Mouse (Mus musculus) liver, embryonic 11.5 days (tissue): ENCODE data around the gene Gpatch2. TPM values are rescaled to one million over a fixed set of nuclear protein-coding genes. Genes with fewer than 3 reads are reported as not detected.

Experiments
- ATAC-seq: fragments of 200-750 bp; cut with Nextera tagmentation; replicated peaks from 2 replicates; pipeline ENCODE4 v1.8.0; 2017; ENCODE audit warnings: moderate number of reproducible peaks, mild to moderate bottlenecking, moderate TSS enrichment, moderate library complexity; ENCODE audit not compliant: low FRiP score
- DNase-seq: peaks from one replicate; pipeline ENCODE4 v3.0.0-alpha.2; 2017; ENCODE audit warnings: low spot score
- H3K27ac ChIP-seq: fragments of 300-500 bp; sonication (generic); 2 replicates; pipeline ENCODE4 v1.5.1; 2014; ENCODE audit warnings: mild to moderate bottlenecking, low read depth, low read length, control low read depth
- H3K27me3 ChIP-seq: fragments of 300-500 bp; sonication (generic); replicated peaks from 2 replicates; pipeline ENCODE4 v1.6.1; 2014; ENCODE audit warnings: low read length, mixed read lengths; ENCODE audit not compliant: control insufficient read depth, insufficient read depth
- H3K36me3 ChIP-seq: fragments of 300-500 bp; sonication (generic); 2 replicates; pipeline ENCODE4 v1.6.1; 2014; ENCODE audit warnings: mild to moderate bottlenecking, low read length, moderate library complexity, mixed read lengths; ENCODE audit not compliant: control insufficient read depth, insufficient read depth
- H3K4me1 ChIP-seq: fragments of 300-500 bp; sonication (generic); replicated peaks from 2 replicates; pipeline ENCODE4 v1.6.1; 2014; ENCODE audit warnings: low read length, mixed read lengths; ENCODE audit not compliant: control insufficient read depth, insufficient read depth
- H3K4me2 ChIP-seq: fragments of 300-500 bp; sonication (generic); 2 replicates; pipeline ENCODE4 v1.6.1; 2014; ENCODE audit warnings: mild to moderate bottlenecking, control low read depth, moderate library complexity
- H3K4me3 ChIP-seq: fragments of 300-500 bp; sonication (generic); 2 replicates; pipeline ENCODE4 v1.5.1; 2014; ENCODE audit warnings: low read depth, low read length, control low read depth
- H3K9ac ChIP-seq: fragments of 300-500 bp; sonication (generic); 2 replicates; pipeline ENCODE4 v1.6.1; 2014; ENCODE audit warnings: low read depth, low read length, control low read depth
- H3K9me3 ChIP-seq: fragments of 300-500 bp; sonication (generic); 2 replicates; pipeline ENCODE4 v1.6.1; 2016; ENCODE audit warnings: low read length, inconsistent platforms, mixed read lengths; ENCODE audit not compliant: control insufficient read depth
- WGBS: fragments of 180-500 bp; shearing (Covaris S2); extraction: QIAGEN DNeasy Blood & Tissue Kit; methylation state at CpG from one replicate; pipeline ENCODE4 v1.1.7; 2014; 5-methylcytosine and 5-hydroxymethylcytosine counted together
- polyA plus RNA-seq: library from polyadenylated mRNA; unstranded; fragments of >200 nt; fragmentation: Nextera tagmentation; extraction: Ambion mirVana; gene quantifications from 2 replicates; pipeline ENCODE4 v1.2.1, GENCODE M21; 2014

Gpatch2 gene
- polyA plus RNA-seq, 1 experiment from 2014 or later: 15.2 TPM

DNA sequence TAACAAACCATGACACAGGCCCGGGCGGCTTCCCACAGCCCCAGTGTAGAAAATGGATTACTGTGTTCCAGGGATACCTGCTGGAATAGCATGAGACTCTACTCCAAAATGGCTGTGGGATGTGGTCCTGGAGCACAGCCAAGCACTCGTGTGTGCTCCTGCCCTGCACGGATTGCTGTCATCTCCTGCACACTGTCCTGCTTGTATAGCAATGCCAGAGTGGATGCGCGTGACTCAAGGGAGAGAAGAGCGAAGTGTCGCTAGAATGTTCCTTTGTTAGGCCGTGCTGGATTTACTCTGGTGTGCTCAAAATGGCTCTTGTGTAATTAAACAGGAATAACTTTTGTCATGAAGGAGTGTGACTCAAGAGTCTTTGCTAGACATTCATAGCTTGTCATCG lies 87.9 kb downstream of the Gpatch2 start:
- ATAC-seq: no peak
- Histone ChIP-seq H3K4me2 (no peak overlapping the region), H3K9me3 (no peaks in the 10 kb centered on the region), H3K4me3 (no peak overlapping the region), H3K36me3 (no peaks in the 10 kb centered on the region), H3K27me3 (no peaks in the 10 kb centered on the region), H3K27ac (no peak overlapping the region), H3K9ac (no peak overlapping the region), H3K4me1 (no peaks in the 10 kb centered on the region)
- 92% methylated on average over 10 of the region's 10 CpGs for whole genome bisulfite sequencing
- no peak for DNase-seq

DNA sequence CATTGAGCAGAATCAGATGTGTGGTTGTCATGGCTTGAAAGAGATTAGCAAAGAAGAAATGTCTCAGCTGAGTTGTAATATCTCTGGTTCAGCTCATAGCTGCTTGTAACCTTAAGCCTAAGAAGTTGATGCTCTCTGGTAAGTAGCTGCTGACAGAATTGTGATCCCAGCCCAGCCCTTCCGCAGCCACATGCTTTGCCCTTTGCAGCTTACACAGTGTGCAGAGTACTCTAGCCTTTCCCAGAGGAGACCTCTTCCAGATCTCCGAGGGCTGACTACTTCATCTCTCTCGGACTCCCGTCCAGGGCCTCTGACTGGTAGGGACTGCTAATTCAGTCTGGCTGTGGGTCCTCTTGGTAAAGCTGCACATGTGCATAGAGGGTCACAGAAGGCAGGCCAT lies 92.0 kb downstream of the Gpatch2 start:
- H3K27ac ChIP-seq: no peak overlapping the region
- no peak for ATAC-seq

DNA sequence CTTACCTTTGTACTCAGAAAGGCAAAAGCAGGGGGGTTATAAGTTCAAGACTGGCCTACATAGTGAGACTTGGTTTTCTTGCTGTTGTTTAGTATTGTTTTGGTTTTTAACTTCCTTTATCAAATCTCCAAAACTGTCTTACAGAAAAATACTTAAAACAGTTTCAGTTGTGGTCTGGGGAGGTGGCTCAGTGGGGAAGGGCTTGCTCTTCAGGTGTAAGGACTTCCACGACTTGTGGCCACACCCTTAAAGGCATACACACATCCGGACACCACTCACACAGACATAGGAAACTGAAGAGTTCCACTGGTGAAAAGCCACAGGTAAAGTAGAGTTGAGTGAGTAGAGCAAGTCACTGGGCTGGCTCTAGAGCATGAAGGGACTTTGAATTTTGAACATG lies 93.2 kb downstream of the Gpatch2 start:
- Histone ChIP-seq H3K9ac (no peak overlapping the region), H3K9me3 (no peaks in the 10 kb centered on the region), H3K4me2 (no peak overlapping the region), H3K4me1 (no peaks in the 10 kb centered on the region), H3K27me3 (no peaks in the 10 kb centered on the region), H3K4me3 (no peak overlapping the region), H3K27ac (no peak overlapping the region), H3K36me3 (no peaks in the 10 kb centered on the region)
- DNase-seq (no peak), ATAC-seq (no peak)
- WGBS: 84% methylated on average over 2 of the region's 2 CpGs

More for the DNA sequence above, 92.0 kb downstream of the Gpatch2 start:
- H3K36me3 ChIP-seq: no peaks in the 10 kb centered on the region
- no peaks in the 10 kb centered on the region for H3K4me1 ChIP-seq
- no peaks in the 10 kb centered on the region for H3K9me3 ChIP-seq
- DNase-seq: no peak
- 82% methylated on average over 4 of the region's 4 CpGs for WGBS
- H3K9ac ChIP-seq: no peak overlapping the region
- H3K4me3 ChIP-seq: no peak overlapping the region
- no peaks in the 10 kb centered on the region for H3K27me3 ChIP-seq
- no peak overlapping the region for H3K4me2 ChIP-seq

DNA sequence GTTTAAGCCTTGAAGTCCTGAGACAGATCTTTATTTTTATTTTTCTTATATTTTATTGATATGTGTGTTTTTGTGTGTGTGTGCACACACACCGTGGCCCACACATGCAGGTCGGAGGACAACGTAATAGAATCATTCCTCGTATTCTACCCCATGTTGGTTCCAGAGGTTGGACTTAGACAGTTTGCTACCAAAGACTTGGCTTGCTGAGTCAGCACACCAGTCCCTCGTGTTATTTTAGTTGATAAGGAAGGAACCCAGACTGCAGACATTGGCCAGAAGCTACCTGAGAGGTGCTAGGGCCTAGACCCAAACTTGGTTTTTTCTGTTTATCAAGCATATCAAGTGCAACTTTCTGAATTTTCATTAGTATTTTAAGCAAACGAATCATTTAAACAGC lies 95.8 kb downstream of the Gpatch2 start:
- H3K9me3 ChIP-seq: no peaks in the 10 kb centered on the region
- DNase-seq (no peak), ATAC-seq (no peak)
- H3K27ac ChIP-seq: no peak overlapping the region
- H3K36me3 ChIP-seq: no peaks in the 10 kb centered on the region
- H3K9ac ChIP-seq: no peak overlapping the region
- WGBS: 83% methylated on average over 6 of the region's 6 CpGs
- H3K4me2 ChIP-seq: no peak overlapping the region
- no peaks in the 10 kb centered on the region for H3K4me1 ChIP-seq
- no peaks in the 10 kb centered on the region for H3K27me3 ChIP-seq
- no peak overlapping the region for H3K4me3 ChIP-seq

DNA sequence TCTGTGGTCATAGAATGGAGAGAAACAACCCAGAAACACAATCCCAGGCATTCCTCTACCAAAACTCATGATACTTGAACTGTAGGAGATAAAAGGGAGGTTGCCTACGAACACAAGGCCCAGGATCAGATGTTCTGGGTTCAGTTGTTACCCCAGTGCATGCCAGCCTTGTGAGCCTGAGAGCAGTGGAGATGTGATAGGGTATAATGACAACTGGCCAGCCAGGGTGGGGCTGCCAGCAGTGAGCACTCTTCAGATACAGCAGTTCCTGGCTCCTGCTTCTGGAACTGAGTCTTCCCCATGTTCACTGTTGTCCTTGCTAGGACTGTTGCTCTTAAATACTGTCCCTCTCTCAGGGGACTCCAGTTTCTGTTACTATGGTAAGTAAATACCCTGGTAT lies 98.0 kb downstream of the Gpatch2 start:
- no peak overlapping the region for H3K4me3 ChIP-seq
- H3K9me3 ChIP-seq: no peaks in the 10 kb centered on the region
- no peak overlapping the region for H3K9ac ChIP-seq
- no peak for ATAC-seq
- no peaks in the 10 kb centered on the region for H3K36me3 ChIP-seq
- H3K4me2 ChIP-seq: no peak overlapping the region
- no peak for DNase-seq
- 79% methylated on average over 1 of the region's 1 CpGs for WGBS
- no peaks in the 10 kb centered on the region for H3K4me1 ChIP-seq
- H3K27ac ChIP-seq: no peak overlapping the region
- H3K27me3 ChIP-seq: no peaks in the 10 kb centered on the region

DNA sequence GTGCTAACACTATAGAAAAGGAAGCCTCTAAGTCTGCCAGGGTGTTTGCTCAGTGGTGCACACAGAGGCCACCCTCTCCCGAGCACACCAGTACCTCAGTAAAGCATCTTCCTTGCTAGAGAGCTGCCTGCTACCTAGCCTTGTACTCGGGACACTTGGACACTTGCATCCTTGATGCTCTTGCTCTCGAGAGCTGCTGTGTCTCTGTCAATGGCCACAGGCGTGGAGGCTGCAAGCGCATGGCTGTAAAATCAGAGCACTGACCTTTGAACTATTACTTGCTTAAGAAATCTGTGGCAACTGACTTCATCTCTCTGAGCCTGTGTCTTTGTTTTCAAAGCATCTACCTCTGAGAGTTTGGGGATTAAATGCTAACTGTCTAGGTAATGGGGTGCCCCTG lies 98.5 kb downstream of the Gpatch2 start:
- Histone ChIP-seq H3K4me2 (no peak overlapping the region), H3K9ac (no peak overlapping the region), H3K36me3 (no peaks in the 10 kb centered on the region), H3K9me3 (no peaks in the 10 kb centered on the region), H3K27me3 (no peaks in the 10 kb centered on the region), H3K4me3 (no peak overlapping the region), H3K4me1 (no peaks in the 10 kb centered on the region), H3K27ac (no peak overlapping the region)
- WGBS: 77% methylated on average over 5 of the region's 5 CpGs
- ATAC-seq: no peak
- no peak for DNase-seq

DNA sequence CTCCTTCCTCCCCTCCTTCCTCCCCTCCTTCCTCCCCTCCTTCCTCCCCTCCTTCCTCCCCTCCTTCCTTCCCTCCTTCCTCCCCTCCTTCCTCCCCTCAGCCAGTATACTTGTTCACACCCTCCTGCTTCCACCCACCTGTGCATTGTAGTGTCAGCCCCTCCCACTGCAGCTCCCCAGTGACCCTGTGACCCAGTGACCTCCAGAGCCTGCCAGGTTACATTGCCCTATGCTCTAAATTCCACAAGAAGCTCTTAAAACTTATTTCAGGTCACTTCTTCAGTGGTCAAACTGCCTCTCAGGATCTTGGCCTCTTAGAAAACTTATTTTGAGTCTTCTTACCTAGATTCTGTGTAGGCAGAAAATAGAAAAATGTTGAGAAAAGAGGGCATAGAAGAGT lies 99.2 kb downstream of the Gpatch2 start:
- H3K9me3 ChIP-seq: no peaks in the 10 kb centered on the region
- no peak overlapping the region for H3K4me3 ChIP-seq
- H3K4me2 ChIP-seq: no peak overlapping the region
- no peak overlapping the region for H3K9ac ChIP-seq
- H3K4me1 ChIP-seq: no peaks in the 10 kb centered on the region
- H3K27ac ChIP-seq: no peak overlapping the region
- no peaks in the 10 kb centered on the region for H3K27me3 ChIP-seq
- H3K36me3 ChIP-seq: no peaks in the 10 kb centered on the region
- DNase-seq (no peak), ATAC-seq (no peak)

DNA sequence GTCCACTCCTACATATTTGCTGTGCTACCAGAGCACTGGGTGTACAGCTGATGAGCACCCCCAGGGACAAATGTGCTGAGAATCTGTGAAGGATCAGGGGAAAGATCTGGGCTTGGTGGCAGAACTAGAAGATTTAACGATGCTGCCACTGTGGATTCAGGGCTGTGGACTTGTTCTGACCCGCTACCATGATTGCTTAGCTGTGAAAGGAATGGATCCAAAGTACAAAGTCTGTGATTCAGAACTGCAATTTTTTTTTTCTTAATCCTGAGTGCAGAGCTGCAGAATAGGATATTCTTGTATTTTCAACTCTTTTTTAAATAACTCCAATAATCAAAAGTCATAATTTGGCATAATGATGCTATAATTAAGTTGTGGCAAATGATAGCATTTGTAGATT lies 100.5 kb downstream of the Gpatch2 start:
- H3K9me3 ChIP-seq: no peaks in the 10 kb centered on the region
- no peak overlapping the region for H3K4me2 ChIP-seq
- DNase-seq (no peak), ATAC-seq (no peak)
- no peaks in the 10 kb centered on the region for H3K4me1 ChIP-seq
- no peak overlapping the region for H3K9ac ChIP-seq
- H3K4me3 ChIP-seq: no peak overlapping the region
- H3K27ac ChIP-seq: no peak overlapping the region
- H3K36me3 ChIP-seq: no peaks in the 10 kb centered on the region
- no peaks in the 10 kb centered on the region for H3K27me3 ChIP-seq
- 90% methylated on average over 2 of the region's 2 CpGs for WGBS

DNA sequence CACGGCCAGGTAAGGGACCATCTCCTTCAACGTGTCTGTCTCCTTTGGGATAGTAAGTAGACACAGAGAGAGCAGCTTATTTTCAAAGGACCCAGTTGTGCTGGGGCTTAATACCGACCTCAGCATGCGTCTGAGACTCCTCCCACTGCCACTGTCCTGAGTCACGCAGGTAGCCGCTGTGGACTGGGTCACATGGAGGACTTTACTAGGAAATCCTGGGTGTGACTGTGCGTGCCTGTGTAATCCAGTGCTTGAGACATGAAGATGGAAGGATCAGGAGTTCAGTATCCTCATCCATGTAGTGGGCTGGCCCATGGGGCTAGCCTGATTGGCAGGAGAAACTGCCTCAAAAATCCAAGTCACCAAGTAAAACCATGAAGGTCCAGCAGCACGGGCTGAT lies 101.2 kb downstream of the Gpatch2 start:
- Histone ChIP-seq H3K4me2 (no peak overlapping the region), H3K4me1 (no peaks in the 10 kb centered on the region), H3K27ac (no peak overlapping the region), H3K9me3 (no peaks in the 10 kb centered on the region), H3K27me3 (no peaks in the 10 kb centered on the region), H3K4me3 (no peak overlapping the region), H3K36me3 (no peaks in the 10 kb centered on the region), H3K9ac (no peak overlapping the region)
- ATAC-seq (no peak), DNase-seq (no peak)
- WGBS: 87% methylated on average over 8 of the region's 8 CpGs
